10 mouse cellular contexts compared by ENCODE assay signal in genomic region chr9:122655583-122655982, GRCm38 (mm10).
DNase-seq lines count a peak whose midpoint lies in the region; ATAC-seq lines count a peak whose summit lies in the region.
"Had no signal": no experiment of that assay in that cellular context is flagged by ENCODE, and none has a peak within 500 bp of the region (broad histone marks: within the 10 kb centered on the region; RNA-seq: fewer than 3 reads in every experiment).

No protein-coding gene starts in this region.

- intact Hi-C loops in heart, postnatal 10 days (cut with DNase I): no loop called here
- intact Hi-C loops in heart, postnatal 25 days (cut with DNase I): no loop called here
- intact Hi-C loops in gastrocnemius, postnatal 14 days (cut with DNase I; ENCODE audit: low total_unique reads): no loop called here

- no peak overlapping the region for H3K27ac ChIP-seq in midbrain, embryonic 15.5 days
- H3K27ac ChIP-seq: embryonic facial prominence, embryonic 15.5 days; limb, embryonic 13.5 days had no signal

- H3K4me2 ChIP-seq in midbrain, embryonic 15.5 days: no peak overlapping the region
- H3K4me2 ChIP-seq: embryonic facial prominence, embryonic 15.5 days; limb, embryonic 13.5 days had no signal

- 54% methylated on average over 17 of the region's 17 CpGs for WGBS in midbrain, embryonic 15.5 days

- peak; percentile 44 to 67 for DNase-seq in heart, postnatal 10 days
- no peak for DNase-seq in heart, postnatal 25 days (ENCODE audit: low spot score)
- DNase-seq in ES-CJ7 (ENCODE audit: low read depth, low spot score): peak; percentile 2
- peak; percentile 62 for DNase-seq in gastrocnemius, postnatal 14 days
- DNase-seq in frontal cortex, postnatal 10 days (ENCODE audit: low spot score in 2 of 2): no peak
- no peak for DNase-seq in layer of hippocampus, adult 18-20 months (ENCODE audit: low spot score in 2 of 2)

- ATAC-seq in megakaryocyte-erythroid progenitor cell, adult 5-6 weeks (replicated peaks; ENCODE audit: low FRiP score, low TSS enrichment, poor library complexity, severe bottlenecking): 0 out of 2 replicates have a peak, but pooled peaks have one; percentile 57
- no peak for ATAC-seq in midbrain, embryonic 15.5 days (replicated peaks)

- H3K9me3 ChIP-seq in midbrain, embryonic 15.5 days: no peaks in the 10 kb centered on the region
- H3K9me3 ChIP-seq: embryonic facial prominence, embryonic 15.5 days; limb, embryonic 13.5 days had no signal

- H3K9ac ChIP-seq in midbrain, embryonic 15.5 days: no peak overlapping the region
- H3K9ac ChIP-seq: embryonic facial prominence, embryonic 15.5 days; limb, embryonic 13.5 days had no signal

- H3K4me1 ChIP-seq in midbrain, embryonic 15.5 days: peaks cover 2% of the 10 kb centered on the region; the same call in 1 of the 2 replicates
- H3K4me1 ChIP-seq: embryonic facial prominence, embryonic 15.5 days had no signal

- H3K36me3 ChIP-seq in midbrain, embryonic 15.5 days (replicated peaks): no peaks in the 10 kb centered on the region
- H3K36me3 ChIP-seq: embryonic facial prominence, embryonic 15.5 days; limb, embryonic 13.5 days had no signal

- no peaks in the 10 kb centered on the region for H3K27me3 ChIP-seq in midbrain, embryonic 15.5 days (replicated peaks)
- H3K27me3 ChIP-seq: embryonic facial prominence, embryonic 15.5 days; limb, embryonic 13.5 days had no signal

- no peak overlapping the region for H3K4me3 ChIP-seq in midbrain, embryonic 15.5 days
- H3K4me3 ChIP-seq: embryonic facial prominence, embryonic 15.5 days; limb, embryonic 13.5 days had no signal

Comparison
In these comparisons a context has a peak if more than half of its experiments do, and no peak if none do; other contexts are left out.
1. DNase-seq: peak in heart, postnatal 10 days (2 of 2), ES-CJ7 (single experiment) and gastrocnemius, postnatal 14 days (single experiment); none in heart, postnatal 25 days (single experiment), frontal cortex, postnatal 10 days (0 of 2) and layer of hippocampus, adult 18-20 months (0 of 2).